Mouse (Mus musculus): ENCODE data around the gene Kntc1.
"Not testable (repeated sequence)": the region's sequence is repeated elsewhere in the genome, so short reads cannot be mapped to it uniquely, and the experiment has no call there.

The Kntc1 gene

GRCm38 (mm10) chr5:123749065-123750064 is at the start of gene Kntc1, which contains the start of gene Rsrc2:
TSS of gene Kntc1 (plus strand) at chr5:123749716.
TSS of gene Rsrc2 (minus strand) at chr5:123749414.
- in situ Hi-C loops (cut with MboI; ENCODE audit: unreplicated experiment in 2 of 2), result loop anchor here in 1 of 2 experiments (25.0 kb wide), 1 partner anchor 1262 kb away; no protein-coding TSS in a partner anchor

- in situ Hi-C loops (cut with MboI; ENCODE audit: unreplicated experiment in 2 of 2), result loop anchor here (5.0 to 25.0 kb wide), 2 partner anchors 73 to 212 kb away; partner anchors contain the start of gene Denr (in 1 of the 2)
Measured at GRCm38 (mm10) chr5:123700625-123701024, 48.9 kb upstream of the Kntc1 start.

GRCm38 (mm10) chr5:123708598-123708997 is 40.9 kb upstream of the Kntc1 start:
- in situ Hi-C loops (cut with MboI; ENCODE audit: unreplicated experiment in 2 of 2), result loop anchor here in 1 of 2 experiments (25.0 kb wide), 1 partner anchor 204 kb away; the partner anchor contains the start of gene Denr

GRCm38 (mm10) chr5:123709571-123709970 is 39.9 kb upstream of the Kntc1 start:
- in situ Hi-C loops (cut with MboI; ENCODE audit: unreplicated experiment in 2 of 2), result loop anchor here in 1 of 2 experiments (25.0 kb wide), 1 partner anchor 203 kb away; the partner anchor contains the start of gene Denr

GRCm38 (mm10) chr5:123713782-123714181 is 35.7 kb upstream of the Kntc1 start:
- in situ Hi-C loops (cut with MboI; ENCODE audit: unreplicated experiment in 2 of 2), result loop anchor here in 1 of 2 experiments (25.0 kb wide), 1 partner anchor 199 kb away; the partner anchor contains the start of gene Denr

GRCm38 (mm10) chr5:123714622-123715021 is 34.9 kb upstream of the Kntc1 start:
- in situ Hi-C loops (cut with MboI; ENCODE audit: unreplicated experiment in 2 of 2), result loop anchor here in 1 of 2 experiments (25.0 kb wide), 1 partner anchor 198 kb away; the partner anchor contains the start of gene Denr

GRCm38 (mm10) chr5:123720328-123721311 is 28.9 kb upstream of the Kntc1 start, which contains the start of gene Zcchc8:
TSS of gene Zcchc8 (minus strand) at chr5:123721100.
- in situ Hi-C loops (cut with MboI; ENCODE audit: unreplicated experiment in 2 of 2), result loop anchor here in 1 of 2 experiments (25.0 kb wide), 1 partner anchor 192 kb away; the partner anchor contains the start of gene Denr

- in situ Hi-C loops (cut with MboI; ENCODE audit: unreplicated experiment in 2 of 2), result loop anchor here in 1 of 2 experiments (25.0 kb wide), 1 partner anchor 188 kb away; the partner anchor contains the start of gene Denr
Measured at GRCm38 (mm10) chr5:123723816-123724215, 25.7 kb upstream of the Kntc1 start.

- in situ Hi-C loops (cut with MboI; ENCODE audit: unreplicated experiment in 2 of 2), result loop anchor here (10.0 to 25.0 kb wide), 3 partner anchors 174 to 1244 kb away; partner anchors contain the start of gene Denr (in 1 of the 2)
Measured at GRCm38 (mm10) chr5:123730981-123731380, 18.5 kb upstream of the Kntc1 start.

GRCm38 (mm10) chr5:123744358-123744757 is 5.2 kb upstream of the Kntc1 start:
- in situ Hi-C loops (cut with MboI; ENCODE audit: unreplicated experiment in 2 of 2), result loop anchor here in 1 of 2 experiments (25.0 kb wide), 1 partner anchor 1257 kb away; no protein-coding TSS in a partner anchor

- in situ Hi-C loops (cut with MboI; ENCODE audit: unreplicated experiment in 2 of 2), result loop anchor here in 1 of 2 experiments (25.0 kb wide), 1 partner anchor 1259 kb away; no protein-coding TSS in a partner anchor
Measured at GRCm38 (mm10) chr5:123746253-123746652, 3.3 kb upstream of the Kntc1 start.

GRCm38 (mm10) chr5:123747604-123748003 is 1.9 kb upstream of the Kntc1 start:
- in situ Hi-C loops (cut with MboI; ENCODE audit: unreplicated experiment in 2 of 2), result loop anchor here in 1 of 2 experiments (25.0 kb wide), 1 partner anchor 1260 kb away; no protein-coding TSS in a partner anchor

GRCm38 (mm10) chr5:123748339-123749064 is 1.0 kb upstream of the Kntc1 start:
- in situ Hi-C loops (cut with MboI; ENCODE audit: unreplicated experiment in 2 of 2), result loop anchor here in 1 of 2 experiments (25.0 kb wide), 1 partner anchor 1261 kb away; no protein-coding TSS in a partner anchor

- in situ Hi-C loops (cut with MboI; ENCODE audit: unreplicated experiment in 2 of 2), result no loop called here
Measured at GRCm38 (mm10) chr5:123765506-123765905, 16.0 kb downstream of the Kntc1 start.

- in situ Hi-C loops (cut with MboI; ENCODE audit: unreplicated experiment in 2 of 2), result not testable (repeated sequence)
Measured at GRCm38 (mm10) chr5:123766455-123766854, 16.9 kb downstream of the Kntc1 start.

GRCm38 (mm10) chr5:123773441-123773840 is 23.9 kb downstream of the Kntc1 start:
- in situ Hi-C loops (cut with MboI; ENCODE audit: unreplicated experiment in 2 of 2), result no loop called here

GRCm38 (mm10) chr5:123780716-123781115 is 31.2 kb downstream of the Kntc1 start:
- in situ Hi-C loops (cut with MboI; ENCODE audit: unreplicated experiment in 2 of 2), result no loop called here

- in situ Hi-C loops (cut with MboI; ENCODE audit: unreplicated experiment in 2 of 2), result no loop called here
Measured at GRCm38 (mm10) chr5:123781864-123782263, 32.3 kb downstream of the Kntc1 start.

- in situ Hi-C loops (cut with MboI; ENCODE audit: unreplicated experiment in 2 of 2), result no loop called here
Measured at GRCm38 (mm10) chr5:123788976-123789375, 39.5 kb downstream of the Kntc1 start.

Measured in v-Abl transformed pro-B cells (cell line).